Mouse (Mus musculus) adrenal gland, adult 2 months (tissue): ENCODE data around the gene Rapgef1. TPM values are rescaled to one million over a fixed set of nuclear protein-coding genes. Genes with fewer than 3 reads are reported as not detected.
A peak's percentile ranks its signal among the peaks of the same experiment; 100 is the strongest.
"Not testable (repeated sequence)": the region's sequence is repeated elsewhere in the genome, so short reads cannot be mapped to it uniquely, and the experiment has no call there.

Experiments used
- DNase-seq: peaks from one replicate; pipeline ENCODE4 v3.0.0; 2021
- polyA plus RNA-seq: library from polyadenylated mRNA; depleted of rRNA; stranded (reverse); fragments of >200 nt; gene quantifications from 2 replicates; pipeline ENCODE4 v1.2.3, GENCODE M21; 2012
- total RNA-seq, 2 experiments: library from RNA; stranded (reverse); gene quantifications; 2 replicates each; pipeline ENCODE4 v1.2.3; 2021

The Rapgef1 gene
- total and polyA plus RNA-seq, 3 experiments: 46.2 to 50.9 (median 48.2) TPM

GRCm38 (mm10) chr2:29703104-29704081 lies 83.9 kb downstream of the Rapgef1 start:
- DNase-seq: no peak

GRCm38 (mm10) chr2:29705493-29705892 lies 86.0 kb downstream of the Rapgef1 start:
- DNase-seq: no peak

DNA sequence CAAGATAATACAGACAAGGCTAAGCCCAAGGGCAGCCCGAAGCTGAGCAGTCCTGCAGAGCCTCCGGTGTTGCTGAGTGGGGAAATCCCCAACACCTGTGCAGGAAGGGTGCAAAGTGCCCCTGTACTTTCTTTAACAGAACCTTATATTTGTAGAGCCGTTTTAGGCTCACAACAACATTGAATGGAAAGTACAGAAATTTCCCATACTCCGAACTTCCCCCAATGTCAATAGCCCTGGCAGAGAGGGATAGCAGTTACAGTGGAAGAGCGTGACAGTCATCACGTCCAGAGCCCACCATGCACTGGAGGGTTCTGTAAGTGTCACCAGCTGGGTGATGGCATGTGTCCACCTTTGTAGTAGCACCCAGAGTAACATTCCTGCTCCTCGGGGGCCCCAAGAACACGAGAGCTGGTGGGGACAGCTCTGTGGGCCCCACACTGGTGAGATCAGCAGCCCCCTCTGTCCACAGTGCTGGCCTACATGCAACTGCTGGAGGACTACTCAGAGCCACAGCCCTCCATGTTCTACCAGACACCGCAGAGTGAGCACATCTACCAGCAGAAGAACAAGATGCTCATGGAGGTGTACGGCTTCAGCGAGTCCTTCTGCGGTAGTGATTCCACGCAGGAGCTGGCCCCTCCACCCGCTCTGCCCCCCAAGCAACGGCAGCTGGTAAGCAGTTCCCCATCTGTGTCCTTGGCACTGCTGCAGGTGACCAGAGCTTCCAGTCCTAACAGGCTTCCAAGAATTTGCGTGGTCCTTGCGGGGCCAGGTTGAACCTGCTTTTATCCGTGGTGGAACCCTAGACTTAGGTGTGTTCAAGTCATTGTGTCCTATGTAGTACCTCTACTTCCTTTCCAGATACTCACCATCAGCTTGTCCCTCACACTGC lies 87.5 kb downstream of the Rapgef1 start:
- DNase-seq: no peak

GRCm38 (mm10) chr2:29707731-29708130 lies 88.2 kb downstream of the Rapgef1 start:
- peak; percentile 34 for DNase-seq

DNA sequence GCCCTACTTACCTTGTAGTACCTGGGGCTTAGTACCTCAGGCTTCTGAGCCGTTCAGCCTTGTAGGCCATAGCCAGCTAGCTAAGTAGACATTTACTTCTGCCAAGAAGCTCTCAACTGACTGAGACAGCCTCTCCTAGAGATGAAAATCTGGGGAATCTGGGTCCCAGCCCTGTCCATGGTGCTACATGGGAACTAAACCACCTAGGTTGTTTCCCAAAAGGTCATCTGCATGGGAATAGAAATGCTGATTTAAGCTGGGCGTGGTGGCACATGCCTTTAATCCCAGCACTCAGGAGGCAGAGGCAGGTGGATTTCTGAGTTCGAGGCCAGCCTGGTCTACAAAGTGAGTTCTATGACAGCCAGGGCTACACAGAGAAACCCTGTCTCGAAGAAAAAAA lies 88.7 kb downstream of the Rapgef1 start:
- not testable (repeated sequence) for DNase-seq

- DNase-seq: no peak
Measured at GRCm38 (mm10) chr2:29711038-29711437, 91.5 kb downstream of the Rapgef1 start.

- no peak for DNase-seq
Measured at GRCm38 (mm10) chr2:29711877-29712276, 92.4 kb downstream of the Rapgef1 start.

GRCm38 (mm10) chr2:29713501-29713900 lies 94.0 kb downstream of the Rapgef1 start:
- no peak for DNase-seq

GRCm38 (mm10) chr2:29714127-29714526 lies 94.6 kb downstream of the Rapgef1 start:
- DNase-seq: no peak

DNA sequence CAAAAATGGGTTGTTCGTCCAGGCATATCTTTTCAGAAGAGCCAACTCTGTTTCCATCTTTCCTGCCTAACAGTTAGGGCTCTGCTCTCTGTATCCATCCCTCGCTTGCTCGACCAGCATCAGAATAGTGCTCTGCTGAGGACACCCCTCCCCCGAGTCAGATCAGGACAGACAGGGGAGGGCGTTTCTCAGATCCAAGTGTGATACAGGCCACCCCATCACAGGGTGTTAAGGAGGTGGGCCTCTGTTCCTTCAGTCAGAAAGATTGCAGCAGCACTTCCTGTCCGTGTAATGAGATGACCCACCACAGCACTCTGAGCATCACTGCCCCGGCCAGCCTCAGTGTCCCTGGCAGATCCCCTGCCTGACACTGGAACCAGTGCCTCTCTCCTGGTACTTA lies 96.6 kb downstream of the Rapgef1 start:
- no peak for DNase-seq

DNA sequence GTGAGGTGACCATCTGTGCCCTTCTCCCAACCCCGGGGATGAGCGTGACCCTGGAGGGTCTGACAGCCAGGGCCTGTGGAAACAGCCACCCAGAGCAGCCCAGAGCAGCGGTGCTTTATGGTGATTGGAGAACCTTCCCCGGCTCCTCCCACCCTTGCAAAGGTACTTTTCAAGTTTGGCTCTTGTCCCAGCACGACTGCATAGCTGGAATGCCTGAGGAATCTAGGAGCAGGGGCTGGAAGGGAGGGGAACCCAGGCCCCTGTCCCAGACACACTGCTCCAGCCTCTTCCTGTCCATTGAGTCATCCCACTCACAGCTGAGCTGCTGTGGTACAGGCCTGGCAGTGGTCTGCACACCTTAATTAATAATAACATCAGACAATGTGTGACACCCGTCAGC lies 97.2 kb downstream of the Rapgef1 start:
- DNase-seq: peak; percentile 45

GRCm38 (mm10) chr2:29718581-29718980 lies 99.1 kb downstream of the Rapgef1 start:
- DNase-seq: no peak

DNA sequence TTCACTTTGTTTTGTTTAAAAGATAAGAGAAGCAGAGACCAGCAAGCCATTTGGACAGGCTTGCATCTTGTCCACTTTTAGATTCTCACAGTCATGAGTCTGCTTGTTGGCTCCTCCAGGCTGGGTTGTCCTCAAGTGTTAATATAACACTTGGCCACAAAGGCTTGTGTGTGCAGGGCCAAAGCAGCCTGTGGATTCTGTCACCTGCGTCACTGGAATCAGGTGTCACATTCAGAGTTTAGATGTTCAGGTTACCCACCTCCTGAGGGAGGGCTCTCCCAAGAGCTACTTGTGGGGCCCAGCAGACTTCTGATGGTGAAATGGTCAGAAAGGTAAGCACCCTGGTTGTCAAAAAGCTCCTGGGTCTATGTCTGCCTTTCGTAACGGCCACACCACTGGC lies 103.6 kb downstream of the Rapgef1 start:
- DNase-seq: no peak

- DNase-seq: no peak
Measured at GRCm38 (mm10) chr2:29724664-29725365, 105.3 kb downstream of the Rapgef1 start.

GRCm38 (mm10) chr2:29729500-29729899 lies 110.0 kb downstream of the Rapgef1 start:
- no peak for DNase-seq

- DNase-seq: peak; percentile 81
Measured at GRCm38 (mm10) chr2:29731545-29731944, 112.0 kb downstream of the Rapgef1 start.

GRCm38 (mm10) chr2:29732559-29732958 lies 113.0 kb downstream of the Rapgef1 start:
- DNase-seq: no peak

GRCm38 (mm10) chr2:29733348-29733747 lies 113.8 kb downstream of the Rapgef1 start:
- no peak for DNase-seq

DNA sequence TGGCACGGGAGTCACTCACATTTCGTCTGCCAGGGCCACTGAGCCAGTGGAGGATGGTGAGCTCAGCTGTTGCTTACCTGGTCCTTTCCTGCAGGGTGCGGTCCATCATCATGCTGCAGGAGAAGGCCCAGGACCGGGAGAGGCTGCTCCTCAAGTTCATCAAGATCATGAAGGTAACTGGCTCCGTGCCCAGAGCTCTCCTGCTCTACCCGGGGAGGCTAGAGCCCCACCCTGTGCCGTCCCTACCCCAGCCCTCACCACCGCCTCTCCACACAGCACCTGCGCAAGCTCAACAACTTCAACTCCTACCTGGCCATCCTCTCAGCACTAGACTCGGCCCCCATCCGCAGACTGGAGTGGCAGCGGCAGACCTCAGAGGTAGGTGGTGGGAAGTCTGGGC lies 116.2 kb downstream of the Rapgef1 start:
- no peak for DNase-seq

- no peak for DNase-seq
Measured at GRCm38 (mm10) chr2:29737209-29737925, 117.8 kb downstream of the Rapgef1 start.

DNA sequence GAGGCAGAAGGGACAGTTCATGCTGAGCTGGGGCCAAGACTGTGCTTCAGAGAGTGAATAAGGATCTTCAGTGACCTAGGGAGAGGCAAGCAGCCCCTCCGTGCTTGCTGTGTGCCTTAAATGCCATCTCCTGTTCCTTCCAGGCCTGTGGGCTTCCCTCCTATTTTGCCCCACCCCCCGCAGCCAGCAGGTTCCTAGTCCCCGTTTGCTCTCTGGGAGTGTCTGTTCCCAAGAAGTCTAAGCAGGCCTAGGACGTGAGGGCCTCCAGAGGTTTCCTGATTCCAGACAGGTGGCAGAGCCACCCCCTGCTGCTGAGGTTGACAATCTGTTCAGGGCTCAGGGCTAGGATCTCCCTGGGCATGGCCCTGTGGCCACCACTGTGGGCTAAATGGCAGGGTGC lies 119.3 kb downstream of the Rapgef1 start:
- no peak for DNase-seq
